Mouse (Mus musculus): ENCODE results near the gene Kif5c. TPM values are rescaled to one million over a fixed set of nuclear protein-coding genes. Genes with fewer than 3 reads are reported as not detected.

Gene Kif5c
- polyA plus RNA-seq, 1 experiment = not detected

GRCm38 (mm10) chr2:49700176-49700971, 81.3 kb downstream of the Kif5c start:
- H3K9me3 ChIP-seq (ENCODE audit: control insufficient read depth, low read length) = no peaks in the 10 kb centered on the region
- H3K36me3 ChIP-seq (ENCODE audit: control insufficient read depth) = no peaks in the 10 kb centered on the region
- H3K27me3 ChIP-seq (ENCODE audit: control insufficient read depth) = no peaks in the 10 kb centered on the region
- no peaks in the 10 kb centered on the region for H3K4me1 ChIP-seq (ENCODE audit: control insufficient read depth)
- no peak for TF ChIP-seq TAL1 (IDR thresholded peaks at IDR 0.05; ENCODE audit: low read length)
- no peak for TF ChIP-seq GATA1 (IDR thresholded peaks at IDR 0.05; ENCODE audit: low read length)
- H3K4me3 ChIP-seq (replicated peaks) = no peak overlapping the region

DNA sequence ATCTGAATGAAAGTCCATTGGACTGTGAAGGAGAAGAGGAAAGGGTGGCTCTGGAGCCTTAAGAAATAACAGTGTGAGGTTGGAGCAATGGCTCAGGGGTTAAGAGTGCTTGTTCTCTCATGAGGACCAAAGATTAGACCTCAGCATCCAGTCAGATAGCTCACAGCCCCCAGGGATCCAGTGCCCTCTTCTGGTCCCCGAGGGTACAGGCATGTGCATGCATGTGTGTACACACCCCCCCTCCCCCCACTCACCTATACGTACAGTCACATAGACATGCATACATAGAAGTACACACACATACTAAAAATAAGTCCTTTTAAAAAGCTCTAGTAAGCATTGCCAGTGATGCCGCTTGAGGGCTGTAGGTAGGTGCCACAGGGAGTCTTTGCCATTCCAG, 91.1 kb downstream of the Kif5c start:
- Histone ChIP-seq H3K4me1 (ENCODE audit: control insufficient read depth) (no peaks in the 10 kb centered on the region), H3K36me3 (ENCODE audit: control insufficient read depth) (no peaks in the 10 kb centered on the region), H3K27me3 (ENCODE audit: control insufficient read depth) (no peaks in the 10 kb centered on the region), H3K4me3 (replicated peaks) (no peak overlapping the region), H3K9me3 (ENCODE audit: control insufficient read depth, low read length) (no peaks in the 10 kb centered on the region)
- no peak for TF ChIP-seq GATA1 (IDR thresholded peaks at IDR 0.05; ENCODE audit: low read length)
- no peak for TF ChIP-seq TAL1 (IDR thresholded peaks at IDR 0.05; ENCODE audit: low read length)

DNA sequence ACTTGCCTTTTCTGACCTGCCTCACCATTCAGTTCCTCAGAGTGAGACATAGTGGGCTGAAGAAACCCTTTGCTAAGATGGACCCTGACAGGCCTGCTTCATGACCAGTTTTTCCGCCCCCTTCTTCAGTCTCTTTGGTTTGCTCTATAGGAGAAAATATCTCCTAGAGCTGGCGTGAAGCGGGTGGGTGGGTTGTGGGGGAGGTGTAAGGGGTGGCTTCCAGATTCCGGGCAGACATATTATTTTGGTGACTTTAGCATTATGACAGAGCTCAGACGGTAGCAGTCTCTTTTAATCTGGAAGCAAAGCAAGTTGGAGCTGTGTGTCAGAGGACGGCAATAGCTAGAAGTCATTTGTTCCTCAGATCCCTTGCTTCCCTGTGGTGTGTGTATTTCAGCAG, 92.6 kb downstream of the Kif5c start:
- no peaks in the 10 kb centered on the region for H3K27me3 ChIP-seq (ENCODE audit: control insufficient read depth)

GRCm38 (mm10) chr2:49712336-49712887, 93.3 kb downstream of the Kif5c start:
- Histone ChIP-seq H3K9me3 (ENCODE audit: control insufficient read depth, low read length) (no peaks in the 10 kb centered on the region), H3K4me1 (ENCODE audit: control insufficient read depth) (no peaks in the 10 kb centered on the region), H3K36me3 (ENCODE audit: control insufficient read depth) (no peaks in the 10 kb centered on the region), H3K27me3 (ENCODE audit: control insufficient read depth) (no peaks in the 10 kb centered on the region), H3K4me3 (replicated peaks) (no peak overlapping the region)
- TF ChIP-seq GATA1 (IDR thresholded peaks at IDR 0.05; ENCODE audit: low read length) (no peak), TAL1 (IDR thresholded peaks at IDR 0.05; ENCODE audit: low read length) (no peak)

More for the DNA sequence above, 92.6 kb downstream of the Kif5c start:
- H3K4me1 ChIP-seq (ENCODE audit: control insufficient read depth) = no peaks in the 10 kb centered on the region
- no peaks in the 10 kb centered on the region for H3K9me3 ChIP-seq (ENCODE audit: control insufficient read depth, low read length)
- H3K4me3 ChIP-seq (replicated peaks) = no peak overlapping the region
- TF ChIP-seq GATA1 (IDR thresholded peaks at IDR 0.05; ENCODE audit: low read length) (no peak), TAL1 (IDR thresholded peaks at IDR 0.05; ENCODE audit: low read length) (no peak)
- H3K36me3 ChIP-seq (ENCODE audit: control insufficient read depth) = no peaks in the 10 kb centered on the region

GRCm38 (mm10) chr2:49716490-49716889, 97.4 kb downstream of the Kif5c start:
- Histone ChIP-seq H3K36me3 (ENCODE audit: control insufficient read depth) (no peaks in the 10 kb centered on the region), H3K27me3 (ENCODE audit: control insufficient read depth) (no peaks in the 10 kb centered on the region; the same call in 1 of the 2 replicates), H3K4me1 (ENCODE audit: control insufficient read depth) (no peaks in the 10 kb centered on the region), H3K9me3 (ENCODE audit: control insufficient read depth, low read length) (no peaks in the 10 kb centered on the region), H3K4me3 (replicated peaks) (no peak overlapping the region)
- TF ChIP-seq GATA1 (IDR thresholded peaks at IDR 0.05; ENCODE audit: low read length) = no peak
- TF ChIP-seq TAL1 (IDR thresholded peaks at IDR 0.05; ENCODE audit: low read length) = no peak

- Histone ChIP-seq H3K4me1 (ENCODE audit: control insufficient read depth) (no peaks in the 10 kb centered on the region), H3K9me3 (ENCODE audit: control insufficient read depth, low read length) (no peaks in the 10 kb centered on the region), H3K27me3 (ENCODE audit: control insufficient read depth) (no peaks in the 10 kb centered on the region; the same call in 1 of the 2 replicates), H3K4me3 (replicated peaks) (no peak overlapping the region), H3K36me3 (ENCODE audit: control insufficient read depth) (no peaks in the 10 kb centered on the region)
- TF ChIP-seq GATA1 (IDR thresholded peaks at IDR 0.05; ENCODE audit: low read length) = no peak
- TF ChIP-seq TAL1 (IDR thresholded peaks at IDR 0.05; ENCODE audit: low read length) = no peak
Observed at GRCm38 (mm10) chr2:49717437-49718116, 98.5 kb downstream of the Kif5c start.

DNA sequence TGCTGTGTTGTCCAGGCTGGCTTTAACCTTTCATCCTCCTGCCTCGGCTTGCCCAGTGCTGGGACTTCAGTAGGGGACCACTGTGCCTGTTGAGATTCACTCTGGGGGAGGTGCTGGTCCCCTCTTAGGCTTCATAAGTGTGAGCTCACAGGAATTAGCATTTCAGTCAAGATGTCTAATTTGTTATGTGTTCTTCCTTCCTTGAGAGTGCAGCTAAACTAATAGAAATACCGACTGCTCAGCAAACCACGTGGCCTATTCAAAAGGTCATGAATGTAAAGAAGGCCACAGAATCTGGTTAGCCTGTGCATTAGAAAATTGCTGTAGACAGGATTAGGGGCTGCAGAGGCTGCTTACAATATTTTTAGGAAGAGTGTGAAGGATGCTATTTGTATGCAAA, 99.4 kb downstream of the Kif5c start:
- TF ChIP-seq GATA1 (IDR thresholded peaks at IDR 0.05; ENCODE audit: low read length) = no peak
- TF ChIP-seq TAL1 (IDR thresholded peaks at IDR 0.05; ENCODE audit: low read length) = no peak
- Histone ChIP-seq H3K4me1 (ENCODE audit: control insufficient read depth) (no peaks in the 10 kb centered on the region), H3K4me3 (replicated peaks) (no peak overlapping the region), H3K36me3 (ENCODE audit: control insufficient read depth) (no peaks in the 10 kb centered on the region), H3K9me3 (ENCODE audit: control insufficient read depth, low read length) (no peaks in the 10 kb centered on the region), H3K27me3 (ENCODE audit: control insufficient read depth) (peaks cover 3% of the 10 kb centered on the region; the same call in 1 of the 2 replicates)

DNA sequence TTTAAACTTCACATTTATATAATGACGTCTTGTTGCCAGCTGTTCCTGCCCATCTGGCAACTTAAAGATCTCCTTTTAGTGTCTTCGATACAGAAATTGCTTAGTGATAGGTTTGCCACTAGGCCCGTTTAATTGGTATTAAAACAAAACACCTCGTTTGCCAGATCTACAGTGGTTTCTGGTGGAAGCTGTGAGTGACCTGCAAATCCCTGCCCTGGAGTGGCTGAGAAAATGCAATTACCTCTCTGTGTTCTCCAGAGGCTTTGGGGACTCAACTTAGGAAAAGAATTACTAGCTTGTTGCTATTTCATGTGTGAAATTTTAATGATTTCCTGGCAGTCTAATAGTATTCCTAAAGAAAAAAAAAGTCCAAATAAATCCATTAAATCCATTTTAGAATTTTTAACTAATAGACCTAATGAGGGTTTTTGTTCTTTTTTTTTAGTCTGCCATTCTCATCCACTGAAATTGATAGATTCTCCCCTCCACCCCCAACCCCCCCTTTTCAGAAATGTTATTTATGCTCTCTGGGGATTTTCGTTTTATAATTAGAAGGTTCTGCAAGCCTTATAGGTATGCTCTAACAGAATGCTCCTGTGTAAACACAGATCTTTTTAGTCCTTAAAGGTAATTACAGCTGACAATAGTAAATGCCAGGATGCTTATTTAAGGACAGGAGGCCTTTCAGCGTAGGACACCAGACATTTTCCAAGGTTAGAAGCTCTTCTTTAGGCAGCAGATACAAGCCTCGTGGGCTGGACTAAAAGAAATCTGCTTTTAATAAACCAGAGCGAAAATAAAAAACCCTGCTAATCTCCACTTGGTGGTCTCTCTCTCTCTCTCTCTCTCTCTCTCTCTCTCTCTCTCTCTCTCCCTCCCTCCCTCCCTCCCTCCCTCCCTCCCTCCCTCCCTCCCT, 100.1 kb downstream of the Kif5c start:
- Histone ChIP-seq H3K27me3 (ENCODE audit: control insufficient read depth) (peaks cover 3% of the 10 kb centered on the region; the same call in 1 of the 2 replicates), H3K4me3 (replicated peaks) (no peak overlapping the region), H3K4me1 (ENCODE audit: control insufficient read depth) (no peaks in the 10 kb centered on the region), H3K36me3 (ENCODE audit: control insufficient read depth) (no peaks in the 10 kb centered on the region), H3K9me3 (ENCODE audit: control insufficient read depth, low read length) (no peaks in the 10 kb centered on the region)
- TF ChIP-seq GATA1 (IDR thresholded peaks at IDR 0.05; ENCODE audit: low read length) = no peak
- no peak for TF ChIP-seq TAL1 (IDR thresholded peaks at IDR 0.05; ENCODE audit: low read length)

All from erythroblast, embryonic 14.5 days (primary cell).